Mouse (Mus musculus): ENCODE results near the gene Pkdcc.

Pkdcc gene

GRCm38 (mm10) chr17:83214674-83215528 is at the start of gene Pkdcc:
Gene Pkdcc, plus strand, starts transcription at chr17:83215292.
- DNase-seq, result peak; percentile 89

DNA sequence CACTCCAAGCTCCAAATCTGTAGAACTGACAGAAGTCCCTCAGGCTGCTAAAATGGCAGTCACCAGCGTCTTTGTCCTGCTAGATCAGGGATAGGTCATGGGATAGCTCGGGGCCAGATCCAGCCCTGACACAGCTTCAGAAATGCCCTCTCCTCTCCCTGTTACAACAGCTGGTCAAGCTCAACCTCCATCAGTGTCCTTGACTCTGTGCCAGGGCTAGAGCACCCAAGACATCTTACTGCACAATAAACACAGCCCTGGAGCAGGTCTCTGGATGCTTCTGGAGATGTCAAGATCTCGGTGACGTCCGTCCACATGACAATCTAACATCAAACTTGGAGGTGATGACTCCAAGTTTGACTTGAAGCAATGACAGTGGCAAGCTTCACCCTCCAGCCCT is 48.9 kb upstream of the Pkdcc start:
- DNase-seq, result peak; percentile 36

- peak; percentile 17 for DNase-seq
Measured at GRCm38 (mm10) chr17:83176146-83176545, 38.9 kb upstream of the Pkdcc start.

- no peak for DNase-seq
Measured at GRCm38 (mm10) chr17:83178483-83179150, 36.5 kb upstream of the Pkdcc start.

DNA sequence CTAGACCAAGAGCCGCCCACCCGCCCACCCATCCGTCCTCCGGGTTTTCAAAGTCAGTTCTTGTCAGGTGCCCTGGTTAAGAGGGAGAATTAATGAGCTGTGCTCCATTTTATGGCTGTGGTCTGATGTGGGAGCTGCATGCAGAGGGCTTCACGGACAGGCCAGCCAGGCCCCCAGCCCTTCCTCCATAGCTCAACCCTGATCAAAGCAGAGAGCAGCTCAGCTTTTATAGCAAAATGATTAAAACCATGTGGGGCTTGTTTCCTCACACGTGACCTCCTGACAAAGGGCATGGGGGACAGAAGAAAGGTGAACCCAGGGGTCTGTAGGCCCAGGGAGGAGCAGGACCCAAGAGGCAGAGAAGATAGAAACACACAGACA is 36.0 kb upstream of the Pkdcc start:
- DNase-seq, result no peak

DNA sequence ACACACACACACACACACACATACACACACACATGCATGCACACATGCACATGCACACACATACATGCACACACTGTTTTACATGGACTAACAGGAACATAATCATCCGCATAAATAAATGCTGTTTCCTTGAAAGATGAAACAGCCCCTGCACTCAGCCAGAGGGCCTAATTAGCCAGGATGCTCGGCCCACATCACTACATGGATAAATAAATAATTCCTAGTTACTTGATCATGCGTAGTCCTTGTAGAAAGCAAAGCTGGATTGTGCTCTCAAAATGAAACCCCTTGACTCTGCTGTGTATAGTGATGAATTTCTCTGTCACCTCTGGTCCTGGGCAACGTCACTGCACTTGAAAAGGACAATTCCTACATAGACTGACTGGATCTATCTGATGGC is 35.5 kb upstream of the Pkdcc start:
- DNase-seq, result no peak

GRCm38 (mm10) chr17:83181086-83181485 is 34.0 kb upstream of the Pkdcc start:
- no peak for DNase-seq

GRCm38 (mm10) chr17:83181592-83181991 is 33.5 kb upstream of the Pkdcc start:
- no peak for DNase-seq

- no peak for DNase-seq
Measured at GRCm38 (mm10) chr17:83182061-83182664, 32.9 kb upstream of the Pkdcc start.

- no peak for DNase-seq
Measured at GRCm38 (mm10) chr17:83182780-83183179, 32.3 kb upstream of the Pkdcc start.

- no peak for DNase-seq
Measured at GRCm38 (mm10) chr17:83187751-83188565, 27.1 kb upstream of the Pkdcc start.

DNA sequence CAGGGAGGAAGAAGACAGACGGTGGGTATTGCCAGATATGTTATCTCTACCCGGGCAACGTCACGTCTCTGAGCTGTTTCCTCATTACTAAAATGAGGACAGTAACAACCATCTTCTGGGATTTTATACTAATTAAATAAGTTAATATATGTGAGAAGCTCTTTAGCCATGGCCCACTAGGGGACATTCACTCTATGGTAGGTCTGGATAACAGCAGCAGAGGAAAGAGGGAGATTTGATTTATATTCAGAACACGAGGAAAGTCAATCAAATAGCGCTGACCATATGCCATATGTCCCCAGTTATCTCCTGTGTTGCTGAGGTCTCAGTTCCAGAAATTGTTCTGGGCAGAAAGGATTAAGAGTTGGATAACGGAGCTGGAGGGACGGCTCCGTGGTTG is 24.3 kb upstream of the Pkdcc start:
- no peak for DNase-seq

DNA sequence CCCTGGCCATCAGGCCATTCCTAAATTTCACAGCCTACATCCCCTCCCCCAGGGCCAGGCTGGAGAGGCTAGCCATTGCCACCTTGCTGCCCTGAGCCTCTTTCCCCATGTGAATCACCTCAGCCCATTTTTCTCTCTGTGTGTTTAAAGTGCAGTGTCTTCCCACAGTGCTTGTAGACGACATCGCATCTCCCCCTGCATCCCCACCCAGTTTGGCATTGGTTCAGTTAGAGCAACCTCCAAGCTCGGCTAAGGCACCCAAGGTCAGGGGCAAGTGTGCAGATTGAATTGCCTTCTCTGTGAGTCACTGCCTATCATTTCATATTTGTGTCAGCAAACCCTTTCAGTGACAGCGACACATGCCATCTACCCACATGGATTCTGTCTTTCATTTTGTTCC is 20.6 kb upstream of the Pkdcc start:
- DNase-seq, result no peak

DNA sequence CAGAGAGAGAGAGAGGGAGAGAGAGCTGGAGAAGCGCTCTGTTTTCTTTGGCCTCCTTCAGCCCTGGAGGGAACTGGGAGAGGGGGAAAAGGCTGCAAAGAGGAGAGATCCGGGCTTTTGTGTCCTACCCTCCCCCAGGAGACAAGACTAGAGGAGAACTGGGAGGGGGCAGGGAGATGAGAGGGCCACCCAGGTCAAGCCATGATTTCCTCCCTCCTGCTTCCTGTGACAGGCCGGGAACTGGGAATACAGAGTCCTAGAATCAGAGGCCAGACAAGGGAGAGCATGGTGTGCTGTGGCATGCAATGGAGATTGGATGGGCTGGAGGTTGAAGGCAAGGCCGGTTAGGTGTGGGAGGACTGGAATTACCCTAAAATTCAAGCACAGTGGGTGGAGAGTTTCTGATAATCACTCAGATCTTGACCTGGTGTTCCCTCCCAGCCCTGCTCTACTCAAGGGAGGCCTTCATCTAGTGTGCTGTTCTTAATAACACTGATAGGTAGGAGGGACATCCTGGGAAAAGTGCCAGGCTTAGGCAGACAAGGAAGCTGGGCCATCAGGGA is 17.6 kb upstream of the Pkdcc start:
- no peak for DNase-seq

DNA sequence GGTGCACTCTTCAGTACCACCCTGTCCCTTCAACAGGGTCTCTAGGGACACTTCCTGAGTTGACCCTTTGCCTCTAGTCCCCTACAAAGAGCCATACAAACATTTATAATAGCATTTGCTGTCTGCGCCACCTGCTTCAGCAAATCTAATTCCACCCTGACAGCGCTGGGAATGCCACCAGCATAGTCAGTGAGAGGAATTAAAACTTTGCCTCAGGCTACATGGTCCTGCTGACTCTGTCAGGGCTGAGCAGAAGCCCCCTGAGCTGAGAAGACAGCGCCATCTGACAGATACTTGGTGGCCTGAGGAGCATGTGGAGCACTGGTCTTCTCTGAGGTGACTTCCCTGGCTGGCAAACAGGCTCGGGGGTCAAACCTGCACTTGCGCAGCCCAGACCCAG is 14.6 kb upstream of the Pkdcc start:
- DNase-seq, result no peak

DNA sequence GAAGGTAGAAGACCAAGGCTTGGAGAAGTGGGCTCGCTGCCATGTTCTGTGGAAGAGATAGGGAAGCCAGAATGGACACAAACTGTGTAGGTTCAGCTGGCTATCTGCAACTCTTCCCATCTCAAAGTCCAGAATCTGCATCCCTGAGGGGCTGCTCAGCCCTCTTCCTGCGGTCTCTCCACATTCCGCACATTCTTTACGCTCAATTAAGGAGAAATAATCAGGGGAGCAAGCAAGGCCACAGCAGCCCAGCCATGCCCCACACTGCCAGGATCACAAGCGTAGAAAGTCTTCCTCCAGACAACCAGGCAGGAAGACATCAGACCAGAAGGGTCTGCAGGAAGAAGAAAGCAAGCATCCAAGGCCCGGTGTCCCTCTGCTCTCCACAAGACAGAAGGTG is 13.8 kb upstream of the Pkdcc start:
- no peak for DNase-seq

DNA sequence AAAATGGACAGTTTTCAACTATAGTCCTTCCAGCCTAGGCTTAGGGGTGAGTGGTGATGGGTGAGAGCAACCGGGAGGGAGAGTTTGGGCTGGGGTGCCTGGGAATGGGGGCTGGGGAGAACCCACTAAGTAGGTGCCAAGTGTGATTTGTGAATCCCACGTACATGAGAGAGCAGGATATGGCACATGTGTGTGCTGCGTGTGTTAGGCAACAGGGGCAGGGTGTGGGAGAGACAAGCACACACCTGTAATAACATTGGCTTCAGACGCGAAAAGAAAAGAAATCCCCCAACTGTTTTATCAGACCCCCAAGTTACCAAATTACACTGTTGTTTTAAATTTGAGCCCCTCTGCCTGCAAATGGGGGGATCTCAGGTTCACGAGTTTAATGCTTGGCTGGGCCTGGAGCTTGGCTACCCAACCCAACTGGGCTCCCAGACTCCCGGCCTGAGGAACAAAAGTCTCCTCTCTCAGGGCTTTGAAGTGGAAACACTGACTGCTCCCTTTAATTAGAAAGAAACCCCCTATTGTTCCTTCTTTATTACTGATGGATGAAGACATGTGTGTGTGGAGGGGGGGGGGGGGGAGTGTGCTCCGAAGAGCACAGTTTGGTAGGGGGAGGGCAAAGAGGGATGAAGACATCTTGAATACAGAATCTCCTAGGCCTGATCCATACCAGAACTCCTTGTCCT is 11.3 kb upstream of the Pkdcc start:
- DNase-seq, result no peak

- DNase-seq, result no peak
Measured at GRCm38 (mm10) chr17:83207296-83207695, 7.8 kb upstream of the Pkdcc start.

DNA sequence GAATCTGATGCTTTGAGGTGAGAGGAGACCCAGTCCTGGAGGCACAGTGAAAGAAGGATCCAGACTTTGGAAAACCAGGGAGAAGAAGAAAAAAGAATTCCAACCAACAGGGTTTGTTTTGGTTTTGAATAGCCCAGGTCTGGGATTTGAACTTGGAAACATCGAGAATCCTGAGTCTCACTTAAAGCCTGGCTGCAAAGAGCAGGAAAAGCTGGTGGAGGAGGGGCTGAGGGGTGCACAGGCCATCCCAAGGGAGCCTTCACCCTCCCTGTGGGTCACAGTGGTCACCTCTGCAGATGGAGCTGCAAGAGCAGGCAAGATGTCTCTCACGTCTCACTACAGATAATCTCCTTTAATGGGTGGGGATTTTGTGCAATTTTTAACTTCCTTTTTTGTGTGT is 6.6 kb upstream of the Pkdcc start:
- DNase-seq, result no peak

DNA sequence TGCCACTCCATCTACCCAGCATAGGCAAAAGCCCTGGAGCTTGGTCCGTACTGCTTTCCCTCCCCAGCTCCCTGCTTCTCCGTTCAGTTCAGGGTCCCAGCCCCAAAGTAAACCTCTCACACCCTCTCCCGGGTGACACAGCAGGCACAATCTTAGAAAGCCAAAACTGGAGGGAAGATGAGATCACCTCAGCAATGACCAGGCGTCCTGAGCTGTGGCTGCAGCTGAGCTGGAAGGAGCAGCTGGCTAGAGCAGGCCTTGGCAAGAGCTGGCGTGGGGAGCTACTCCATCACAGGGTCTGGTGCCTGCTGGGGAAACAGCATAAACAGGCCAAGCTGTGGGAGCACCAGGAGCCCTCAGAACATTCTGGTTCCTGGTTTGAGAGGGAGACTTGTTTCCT is 4.6 kb upstream of the Pkdcc start:
- DNase-seq, result no peak

- DNase-seq, result no peak
Measured at GRCm38 (mm10) chr17:83211196-83211595, 3.9 kb upstream of the Pkdcc start.

DNA sequence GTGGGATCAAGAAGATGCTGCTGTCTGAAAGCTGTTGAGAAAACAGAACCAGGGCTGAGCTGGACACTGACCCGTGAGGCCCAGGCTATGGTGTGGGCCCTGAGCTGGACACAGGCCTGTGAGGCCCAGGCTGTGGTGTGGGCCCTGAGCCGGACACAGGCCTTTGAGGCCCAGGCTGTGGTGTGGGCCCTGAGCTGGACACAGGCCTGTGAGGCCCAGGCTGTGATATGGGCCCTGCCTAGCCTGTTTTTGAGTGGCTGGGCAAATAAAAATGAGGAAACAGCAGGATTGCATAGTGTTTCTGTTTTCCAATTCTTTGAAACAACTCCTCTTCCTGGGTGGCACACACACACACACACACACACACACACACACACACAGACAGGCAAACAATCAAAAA is 2.7 kb upstream of the Pkdcc start:
- no peak for DNase-seq

Data from lung, postnatal 36 days (tissue).